Mouse (Mus musculus) adrenal gland (tissue): ENCODE results near the gene Rabl3.

ENCODE experiments used
- intact Hi-C: fragments of 180-260 bp; cut with DNase I; formaldehyde crosslinking; loops from one replicate; pipeline ENCODE4 v1.15.1; 2025
- long read RNA-seq, 2 experiments: library from polyadenylated mRNA; unstranded; transcript quantifications; one replicate each; pipeline ENCODE4 v2.0.0; 2020; ENCODE audit warnings: borderline replicate concordance in 1 of 2; ENCODE audit not compliant: insufficient replicate concordance in 1 of 2

Rabl3 gene
- long read RNA-seq, experiment 1, transcript Rabl3-201 (8 exons, 2,031 nt) = major isoform, 6 of 7 reads
- long read RNA-seq, experiment 1, partial matches to known transcripts = 1 of 7 reads
- long read RNA-seq, experiment 1, other reads (novel, unspliced or antisense) = 0 of 7 reads
- long read RNA-seq, experiment 2, transcript Rabl3-201 (8 exons, 2,031 nt) = major isoform, 5 of 9 reads
- long read RNA-seq, experiment 2, partial matches to known transcripts = 1 of 9 reads
- long read RNA-seq, experiment 2, other reads (novel, unspliced or antisense) = 2 of 9 reads

- intact Hi-C loops = loop anchor here (5.0 kb wide), 1 partner anchor 112 kb away; the partner anchor contains the start of gene Ndufb4
These were observed at the start of gene Rabl3, which contains the start of gene Gtf2e1 for GRCm38 (mm10) chr16:37539611-37540580. Gene Rabl3 (plus strand): TSS chr16:37539885. Gene Gtf2e1 (minus strand): TSS chr16:37539789.

- intact Hi-C loops = no loop called here
These were observed 44.7 kb upstream of the Rabl3 start for GRCm38 (mm10) chr16:37495017-37495416.

- intact Hi-C loops = no loop called here
These were observed 41.1 kb upstream of the Rabl3 start for GRCm38 (mm10) chr16:37498581-37498980.

- intact Hi-C loops = loop anchor here (10.0 kb wide), 1 partner anchor 390 kb away; no protein-coding TSS in a partner anchor
These were observed 35.2 kb upstream of the Rabl3 start for GRCm38 (mm10) chr16:37504517-37504916.

- intact Hi-C loops = loop anchor here (5.0 to 10.0 kb wide), 2 partner anchors 159 to 392 kb away; no protein-coding TSS in a partner anchor
These were observed 32.9 kb upstream of the Rabl3 start for GRCm38 (mm10) chr16:37506751-37507150.

GRCm38 (mm10) chr16:37511489-37511888 lies 28.2 kb upstream of the Rabl3 start:
- intact Hi-C loops = no loop called here

- intact Hi-C loops = no loop called here
These were observed 25.0 kb upstream of the Rabl3 start for GRCm38 (mm10) chr16:37514644-37515043.

GRCm38 (mm10) chr16:37516376-37516993 lies 23.2 kb upstream of the Rabl3 start:
- intact Hi-C loops = no loop called here

- intact Hi-C loops = no loop called here
These were observed 22.0 kb upstream of the Rabl3 start for GRCm38 (mm10) chr16:37517596-37518211.

GRCm38 (mm10) chr16:37518662-37519061 lies 21.0 kb upstream of the Rabl3 start:
- intact Hi-C loops = no loop called here

GRCm38 (mm10) chr16:37519721-37520120 lies 20.0 kb upstream of the Rabl3 start:
- intact Hi-C loops = no loop called here

- intact Hi-C loops = no loop called here
These were observed 19.3 kb upstream of the Rabl3 start for GRCm38 (mm10) chr16:37520190-37521040.

GRCm38 (mm10) chr16:37522100-37522697 lies 17.5 kb upstream of the Rabl3 start:
- intact Hi-C loops = no loop called here

- intact Hi-C loops = no loop called here
These were observed 14.6 kb upstream of the Rabl3 start for GRCm38 (mm10) chr16:37525121-37525520.

GRCm38 (mm10) chr16:37526688-37527223 lies 12.9 kb upstream of the Rabl3 start:
- intact Hi-C loops = no loop called here

GRCm38 (mm10) chr16:37530170-37530569 lies 9.5 kb upstream of the Rabl3 start:
- intact Hi-C loops = no loop called here

GRCm38 (mm10) chr16:37532046-37532445 lies 7.6 kb upstream of the Rabl3 start:
- intact Hi-C loops = no loop called here

- intact Hi-C loops = no loop called here
These were observed 6.2 kb upstream of the Rabl3 start for GRCm38 (mm10) chr16:37533369-37534068.

- intact Hi-C loops = no loop called here
These were observed 460 bp upstream of the Rabl3 start for GRCm38 (mm10) chr16:37539240-37539610.
